In the genomic region with DNA sequence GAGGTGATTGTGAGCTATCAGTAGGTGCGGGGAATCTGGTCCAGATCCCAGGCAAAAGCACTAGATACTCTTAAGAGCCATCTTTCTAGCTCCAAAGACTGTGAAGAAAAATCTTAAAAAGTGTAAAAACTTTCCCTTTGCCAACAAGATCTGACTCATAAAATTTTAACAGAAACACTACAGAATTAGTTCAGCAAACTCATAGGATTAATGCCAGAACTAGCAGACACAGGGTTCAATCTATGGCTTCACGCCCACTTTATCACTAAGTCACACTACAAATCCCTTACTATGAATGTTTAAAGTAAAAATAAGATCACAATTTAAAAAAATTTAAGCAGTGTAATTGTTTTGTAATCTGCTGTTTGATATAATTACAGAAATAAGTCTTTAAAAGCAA, we compare ENCODE assay signal across 22 mouse cellular contexts.
"Had no signal": no experiment of that assay in that cellular context is flagged by ENCODE, and none has a peak within 500 bp of the region (broad histone marks: within the 10 kb centered on the region; RNA-seq: fewer than 3 reads in every experiment).

No protein-coding gene starts in this region.

- H3K27ac ChIP-seq: limb, embryonic 12.5 days; limb, embryonic 15.5 days; liver, embryonic 14.5 days; macrophage; midbrain, embryonic 12.5 days; midbrain, embryonic 15.5 days; neural tube, embryonic 12.5 days; neural tube, embryonic 15.5 days; stomach, embryonic 15.5 days had no signal

- ATAC-seq: liver, postnatal 0 days; lung, postnatal 0 days; midbrain, embryonic 15.5 days had no signal

- DNase-seq: kidney, postnatal 14 days; kidney, postnatal 4 days; left cerebral cortex, postnatal 4 days; liver, postnatal 0 days; lung, embryonic 14.5 days; retina, postnatal 1 day; right cerebral cortex, postnatal 25 days; spleen, adult 18-20 months; thymus, adult 2 months; thymus, postnatal 14 days; thymus, postnatal 4 days had no signal

- H3K36me3 ChIP-seq: limb, embryonic 12.5 days; stomach, embryonic 15.5 days had no signal

- H3K4me2 ChIP-seq: limb, embryonic 12.5 days; limb, embryonic 15.5 days; liver, embryonic 11.5 days; lung, embryonic 14.5 days; midbrain, embryonic 12.5 days; midbrain, embryonic 15.5 days; neural tube, embryonic 12.5 days; neural tube, embryonic 15.5 days; stomach, embryonic 15.5 days had no signal

- H3K4me1 ChIP-seq: limb, embryonic 12.5 days; limb, embryonic 15.5 days; midbrain, embryonic 12.5 days; midbrain, embryonic 15.5 days; neural tube, embryonic 12.5 days; neural tube, embryonic 15.5 days; stomach, embryonic 15.5 days had no signal

- H3K27me3 ChIP-seq: limb, embryonic 12.5 days; limb, embryonic 15.5 days; midbrain, embryonic 12.5 days; midbrain, embryonic 15.5 days; neural tube, embryonic 12.5 days; neural tube, embryonic 15.5 days; stomach, embryonic 15.5 days had no signal

- H3K9ac ChIP-seq: limb, embryonic 12.5 days; limb, embryonic 15.5 days; liver, embryonic 14.5 days; liver, postnatal 0 days; lung, embryonic 14.5 days; midbrain, embryonic 12.5 days; midbrain, embryonic 15.5 days; neural tube, embryonic 12.5 days; neural tube, embryonic 15.5 days; stomach, embryonic 15.5 days had no signal

- H3K9me3 ChIP-seq: limb, embryonic 12.5 days; limb, embryonic 15.5 days; midbrain, embryonic 12.5 days; midbrain, embryonic 15.5 days; neural tube, embryonic 12.5 days; neural tube, embryonic 15.5 days; stomach, embryonic 15.5 days had no signal

- H3K4me3 ChIP-seq: limb, embryonic 12.5 days; limb, embryonic 15.5 days; midbrain, embryonic 12.5 days; midbrain, embryonic 15.5 days; neural tube, embryonic 12.5 days; neural tube, embryonic 15.5 days; stomach, embryonic 15.5 days had no signal
